Mouse (Mus musculus) bone marrow, adult 2 months (tissue): Measurements from ENCODE around the gene Gramd1b.

Source experiments
- CTCF ChIP-seq: fragments of 200-500 bp; IDR thresholded peaks from 2 replicates; pipeline ENCODE4 v1.5.1; 2011; ENCODE audit warnings: low read length, control low read depth; ENCODE audit not compliant: control insufficient read depth, insufficient read depth
- POLR2A ChIP-seq: fragments of 200-500 bp; IDR thresholded peaks from 2 replicates; pipeline ENCODE4 v1.6.1; 2011; ENCODE audit warnings: low read depth, mild to moderate bottlenecking, control low read depth, low read length, borderline replicate concordance; ENCODE audit not compliant: control insufficient read depth

GRCm38 (mm10) chr9:40577132-40577531 lies 45.9 kb upstream of the Gramd1b start:
- TF ChIP-seq CTCF (no peak), POLR2A (no peak)
